Comparison of ENCODE assay signal across 8 mouse cellular contexts in genomic region chr1:86435302-86435821, GRCm38 (mm10). TPM values are rescaled to one million over a fixed set of nuclear protein-coding genes. Genes with fewer than 3 reads are reported as not detected.
A peak's percentile ranks its signal among the peaks of the same experiment; 100 is the strongest.
DNase-seq lines count a peak whose midpoint lies in the region; ATAC-seq and TF ChIP-seq lines count a peak whose summit lies in the region.

No protein-coding gene starts in this region.

- H3K4me1 ChIP-seq in thymus, adult 2 months (replicated peaks; ENCODE audit: control insufficient read depth, insufficient read depth, low read length) = peaks cover 23% of the 10 kb centered on the region
- peaks cover 66% of the 10 kb centered on the region for H3K4me1 ChIP-seq in embryonic facial prominence, embryonic 15.5 days
- peaks cover 36 to 65% of the 10 kb centered on the region in 2 experiments for H3K4me1 ChIP-seq in heart, embryonic 14.5 days (ENCODE audit: control insufficient read depth in 2 of 2, insufficient read depth in 2 of 2, low read length in 2 of 2)
- H3K4me1 ChIP-seq in liver, embryonic 14.5 days (replicated peaks; ENCODE audit: control insufficient read depth in 2 of 2, insufficient read depth in 2 of 2, low read length in 1 of 2) = peaks cover 33 to 43% of the 10 kb centered on the region in 2 experiments
- peaks cover 27% of the 10 kb centered on the region for H3K4me1 ChIP-seq in neural tube, embryonic 14.5 days (ENCODE audit: control insufficient read depth, insufficient read depth, low read length)

- H3K36me3 ChIP-seq in thymus, adult 2 months (ENCODE audit: control insufficient read depth, insufficient read depth, low read length) = no peaks in the 10 kb centered on the region
- no peaks in the 10 kb centered on the region for H3K36me3 ChIP-seq in embryonic facial prominence, embryonic 15.5 days
- no peaks in the 10 kb centered on the region for H3K36me3 ChIP-seq in heart, embryonic 14.5 days (ENCODE audit: control insufficient read depth, insufficient read depth, low read length)
- no peaks in the 10 kb centered on the region for H3K36me3 ChIP-seq in liver, embryonic 14.5 days (replicated peaks; ENCODE audit: control insufficient read depth, insufficient read depth, low read depth)
- no peaks in the 10 kb centered on the region for H3K36me3 ChIP-seq in neural tube, embryonic 14.5 days (ENCODE audit: control insufficient read depth, insufficient read depth, low read length)

- peak; percentile 52 for ATAC-seq in embryonic facial prominence, embryonic 15.5 days (ENCODE audit: insufficient number of reproducible peaks, low FRiP score, low TSS enrichment, low read depth)
- ATAC-seq in heart, embryonic 14.5 days (ENCODE audit: insufficient number of reproducible peaks, insufficient read depth, low FRiP score, low read depth) = peak; percentile 25; the same call in 1 of the 2 replicates
- ATAC-seq in liver, embryonic 14.5 days (ENCODE audit: insufficient read depth) = no peak
- peak; percentile 16; the same call in 1 of the 2 replicates for ATAC-seq in neural tube, embryonic 14.5 days (ENCODE audit: low read depth)

- TF ChIP-seq CTCF in thymus, adult 2 months (IDR thresholded peaks at IDR 0.05; ENCODE audit: borderline replicate concordance, control insufficient read depth, extremely low read depth, insufficient read depth, low read length, poor library complexity) = no peak
- TF ChIP-seq CTCF in liver, embryonic 14.5 days (IDR thresholded peaks at IDR 0.05; ENCODE audit: low read depth) = no peak

- H3K4me2 ChIP-seq in embryonic facial prominence, embryonic 15.5 days (replicated peaks) = peak overlapping the region; percentile 75
- peak overlapping the region; percentile 76 for H3K4me2 ChIP-seq in heart, embryonic 14.5 days (ENCODE audit: low read length)
- H3K4me2 ChIP-seq in liver, embryonic 14.5 days (ENCODE audit: low read depth) = peak overlapping the region; percentile 89
- H3K4me2 ChIP-seq in neural tube, embryonic 14.5 days (ENCODE audit: low read depth, low read length) = peak overlapping the region; percentile 67; the same call in 1 of the 2 replicates

- peak overlapping the region; percentile 64; the same call in 1 of the 2 replicates for H3K9ac ChIP-seq in embryonic facial prominence, embryonic 15.5 days
- H3K9ac ChIP-seq in heart, embryonic 14.5 days (ENCODE audit: low read length) = peak overlapping the region; percentile 86
- H3K9ac ChIP-seq in liver, embryonic 14.5 days (replicated peaks) = peak overlapping the region; percentile 2; the same call in 1 of the 2 replicates
- H3K9ac ChIP-seq in neural tube, embryonic 14.5 days (replicated peaks; ENCODE audit: low read depth, low read length) = peak overlapping the region; percentile 67; the same call in 1 of the 2 replicates

- H3K4me3 ChIP-seq in thymus, adult 2 months (ENCODE audit: control insufficient read depth, insufficient read depth, low read length) = no peak overlapping the region
- H3K4me3 ChIP-seq in embryonic facial prominence, embryonic 15.5 days (replicated peaks) = no peak overlapping the region
- peak overlapping the region in 1 of 2 experiments; percentile 43; a peak in 1 of 4 replicates for H3K4me3 ChIP-seq in heart, embryonic 14.5 days (ENCODE audit: control insufficient read depth in 1 of 2, insufficient read depth in 1 of 2, low read depth in 1 of 2, low read length in 2 of 2)
- H3K4me3 ChIP-seq in liver, embryonic 14.5 days (ENCODE audit: insufficient read depth in 1 of 2, low read depth in 2 of 2, low read length in 2 of 2) = no peak overlapping the region
- peak overlapping the region; percentile 35; the same call in 1 of the 2 replicates for H3K4me3 ChIP-seq in neural tube, embryonic 14.5 days (ENCODE audit: low read depth, low read length)

- TF ChIP-seq EP300 in liver, embryonic 14.5 days (IDR thresholded peaks at IDR 0.05; ENCODE audit: low read depth) = no peak

- TF ChIP-seq POLR2A in thymus, adult 2 months (IDR thresholded peaks at IDR 0.05; ENCODE audit: control insufficient read depth, extremely low read depth, insufficient read depth, low read length, poor library complexity) = no peak

- H3K27me3 ChIP-seq in thymus, adult 2 months (ENCODE audit: control insufficient read depth, insufficient read depth, low read length) = no peaks in the 10 kb centered on the region
- H3K27me3 ChIP-seq in embryonic facial prominence, embryonic 15.5 days = no peaks in the 10 kb centered on the region
- no peaks in the 10 kb centered on the region for H3K27me3 ChIP-seq in heart, embryonic 14.5 days (ENCODE audit: control insufficient read depth, insufficient read depth, low read length)
- no peaks in the 10 kb centered on the region for H3K27me3 ChIP-seq in liver, embryonic 14.5 days (ENCODE audit: control insufficient read depth, insufficient read depth, low read length)
- no peaks in the 10 kb centered on the region for H3K27me3 ChIP-seq in neural tube, embryonic 14.5 days (ENCODE audit: control insufficient read depth, insufficient read depth, low read length)

- WGBS in thymus, adult 2 months = 87% methylated on average over 13 of the region's 13 CpGs
- 9% methylated on average over 13 of the region's 13 CpGs for WGBS in embryonic facial prominence, embryonic 15.5 days
- 11% methylated on average over 13 of the region's 13 CpGs for WGBS in heart, embryonic 14.5 days
- 63% methylated on average over 13 of the region's 13 CpGs for WGBS in liver, embryonic 14.5 days (ENCODE audit: insufficient replicate concordance)
- 8% methylated on average over 13 of the region's 13 CpGs for WGBS in neural tube, embryonic 14.5 days

- peak overlapping the region; percentile 32; the same call in 1 of the 2 replicates for H3K27ac ChIP-seq in thymus, adult 2 months (ENCODE audit: control insufficient read depth, insufficient read depth, low read length)
- peak overlapping the region; percentile 98 for H3K27ac ChIP-seq in embryonic facial prominence, embryonic 15.5 days (replicated peaks)
- H3K27ac ChIP-seq in heart, embryonic 14.5 days (replicated peaks in 1 of 2; ENCODE audit: control insufficient read depth in 1 of 2, insufficient read depth in 1 of 2, low read depth in 2 of 2, low read length in 2 of 2) = peak overlapping the region; percentile 100
- H3K27ac ChIP-seq in liver, embryonic 14.5 days = peak overlapping the region; percentile 1; the same call in 1 of the 2 replicates
- H3K27ac ChIP-seq in neural tube, embryonic 14.5 days (ENCODE audit: low read depth, low read length) = peak overlapping the region; percentile 96

- no peak for DNase-seq in thymus, adult 2 months
- no peak for DNase-seq in thymus, postnatal 4 days
- DNase-seq in kidney, postnatal 14 days = peak; percentile 74
- DNase-seq in liver, embryonic 14.5 days (ENCODE audit: low read depth in 3 of 3, low spot score in 3 of 3) = no peak
- DNase-seq in thymus, postnatal 14 days = no peak

- H3K9me3 ChIP-seq in embryonic facial prominence, embryonic 15.5 days (replicated peaks) = no peaks in the 10 kb centered on the region
- no peaks in the 10 kb centered on the region for H3K9me3 ChIP-seq in heart, embryonic 14.5 days (ENCODE audit: control insufficient read depth, low read length)
- no peaks in the 10 kb centered on the region for H3K9me3 ChIP-seq in liver, embryonic 14.5 days (ENCODE audit: control insufficient read depth, low read length)
- no peaks in the 10 kb centered on the region for H3K9me3 ChIP-seq in neural tube, embryonic 14.5 days (ENCODE audit: control insufficient read depth, low read length)

RNA-seq across cellular contexts. Expression of gene Tex44, which starts 9.2 kb away (rescaled TPM):
- polyA plus RNA-seq in thymus, adult 2 months (2012; rRNA removed) = 0.74 and 1.2 TPM in 2 replicates
- polyA plus RNA-seq in embryonic facial prominence, embryonic 15.5 days (2015; fragmentation: Nextera tagmentation; extraction: Ambion mirVana) = not detected in 2 replicates
- not detected in 2 replicates for polyA plus RNA-seq in heart, embryonic 14.5 days (2014; fragmentation: Nextera tagmentation; extraction: Ambion mirVana)
- polyA plus RNA-seq in liver, embryonic 14.5 days (2012; rRNA removed) = not detected in 2 replicates
- not detected in 2 replicates for polyA plus RNA-seq in liver, embryonic 14.5 days (2014; fragmentation: Nextera tagmentation; extraction: Ambion mirVana)
- not detected in 2 replicates for polyA plus RNA-seq in neural tube, embryonic 14.5 days (2014; fragmentation: Nextera tagmentation; extraction: Ambion mirVana)

RNA-seq across cellular contexts. Expression of gene Nmur1, which starts 9.3 kb away (rescaled TPM):
- 0.44 and 0.64 TPM in 2 replicates for polyA plus RNA-seq in thymus, adult 2 months (2012; rRNA removed)
- not detected in 2 replicates for polyA plus RNA-seq in embryonic facial prominence, embryonic 15.5 days (2015; fragmentation: Nextera tagmentation; extraction: Ambion mirVana)
- polyA plus RNA-seq in heart, embryonic 14.5 days (2014; fragmentation: Nextera tagmentation; extraction: Ambion mirVana) = not detected in 2 replicates
- polyA plus RNA-seq in liver, embryonic 14.5 days (2012; rRNA removed) = not detected in 2 replicates
- not detected in 2 replicates for polyA plus RNA-seq in liver, embryonic 14.5 days (2014; fragmentation: Nextera tagmentation; extraction: Ambion mirVana)
- not detected in 2 replicates for polyA plus RNA-seq in neural tube, embryonic 14.5 days (2014; fragmentation: Nextera tagmentation; extraction: Ambion mirVana)

Comparison
In these comparisons a context has a peak if more than half of its experiments do, and no peak if none do; other contexts are left out.
1. H3K27ac ChIP-seq: peak in every context shown above with its lines; median percentile 100 in heart, embryonic 14.5 days; 98 in embryonic facial prominence, embryonic 15.5 days; 96 in neural tube, embryonic 14.5 days; 32 in thymus, adult 2 months; 1 in liver, embryonic 14.5 days.
2. H3K9ac ChIP-seq: peak in every context shown above with its lines; median percentile 86 in heart, embryonic 14.5 days; 67 in neural tube, embryonic 14.5 days; 64 in embryonic facial prominence, embryonic 15.5 days; 2 in liver, embryonic 14.5 days.